Mouse (Mus musculus): ENCODE measurements at regions not wholly inside any gene's neighbourhood (a gene's known extent, or its start where the extent isn't known, plus 50 kb on each side); places are given as distances from the start of the nearest gene placed in this dataset.

DNA sequence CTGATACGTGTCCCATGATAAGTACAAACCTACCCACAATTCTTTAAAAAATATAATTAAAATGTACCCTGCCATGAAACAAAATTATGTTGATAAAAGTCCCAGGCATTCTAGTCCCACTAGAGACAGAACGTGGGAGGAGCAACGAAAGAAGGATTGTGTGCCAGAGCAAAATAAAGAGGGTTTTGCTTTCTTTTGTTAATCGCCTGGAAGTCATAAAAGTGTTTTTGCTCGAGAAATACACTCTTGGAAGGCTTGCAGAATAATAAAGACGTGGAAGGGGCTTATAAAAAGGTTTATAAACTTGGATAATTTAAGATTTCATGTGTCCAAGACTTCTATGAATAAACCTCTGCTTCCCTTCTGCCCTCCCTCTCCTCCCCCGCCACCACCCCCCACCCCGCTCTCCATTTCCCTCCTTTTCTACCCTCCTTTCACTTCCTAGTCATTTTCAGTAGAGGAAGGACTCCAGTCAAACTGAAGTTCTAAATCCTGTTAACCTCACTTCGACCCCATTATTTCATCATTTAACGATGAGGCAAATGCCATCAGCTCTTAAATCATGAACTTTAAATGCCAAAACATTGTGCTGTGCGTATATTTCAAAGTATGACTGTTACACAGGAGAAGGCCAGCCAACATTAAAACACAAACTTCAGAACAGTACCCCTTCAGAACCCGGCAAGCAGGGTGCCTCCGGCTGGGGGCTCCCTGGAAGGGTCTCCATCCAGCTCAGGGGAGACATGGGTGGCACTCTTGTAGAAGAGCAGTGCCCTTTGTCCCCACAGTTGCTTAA lies 54.8 kb upstream of the Cep85l start:
- ATAC-seq: no peak

DNA sequence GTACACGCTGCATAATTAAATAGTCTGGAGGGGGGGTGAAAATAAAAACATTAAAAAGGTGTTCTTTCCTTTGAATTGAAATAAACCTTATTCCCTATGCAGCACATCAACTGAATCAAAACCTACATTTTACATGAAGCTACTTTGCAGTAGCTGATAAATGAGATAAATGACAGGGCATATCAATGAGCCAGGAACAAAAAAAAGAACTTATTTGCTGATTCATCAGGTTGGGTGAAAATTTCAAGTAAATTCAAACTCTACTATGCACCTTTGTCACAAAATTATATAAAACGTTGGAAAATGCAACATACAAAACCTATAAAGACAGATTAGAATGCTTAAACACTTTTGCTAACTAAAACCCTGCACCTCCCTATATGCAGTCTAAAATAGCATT lies 53.0 kb upstream of the Cep85l start:
- ATAC-seq: no peak

DNA sequence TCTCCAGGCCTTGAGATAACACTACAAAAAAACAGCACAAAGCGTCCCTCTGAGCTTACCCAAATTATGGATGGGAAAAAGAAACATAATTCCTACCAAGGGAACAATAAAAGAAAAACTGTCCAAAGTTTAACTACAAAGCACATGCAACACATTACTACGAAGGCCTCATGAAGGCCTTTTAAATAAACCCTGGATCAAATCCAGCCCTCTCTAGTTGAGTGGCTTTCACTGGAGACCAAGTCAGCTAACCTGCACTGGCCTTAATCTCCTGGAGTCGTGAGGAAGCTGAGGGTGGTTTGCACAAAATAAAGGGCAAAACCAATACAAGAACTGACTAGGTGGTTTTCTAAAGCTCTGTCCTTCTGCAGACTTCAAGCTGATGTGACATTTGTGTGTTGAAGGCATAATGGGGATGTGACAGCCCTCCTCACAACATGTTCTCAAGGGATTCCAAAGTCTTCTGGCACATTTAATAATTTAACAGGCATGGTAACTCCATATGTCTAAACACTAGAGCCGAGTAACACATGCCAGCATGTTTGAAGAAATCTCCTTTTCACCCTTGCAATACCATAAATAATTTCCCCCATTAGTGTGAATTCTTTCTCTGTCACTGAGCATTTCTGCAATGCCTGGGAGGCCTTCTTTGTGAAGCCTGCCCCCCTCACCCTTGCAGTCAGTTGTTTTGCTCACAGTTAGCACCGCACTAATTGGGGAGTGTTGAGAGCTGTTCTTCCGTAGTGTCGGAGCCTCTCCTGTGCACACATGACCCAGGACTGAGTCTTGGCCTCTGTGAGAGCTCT lies 50.0 kb upstream of the Cep85l start:
- no peak for ATAC-seq

Measured in CD4-positive, CD25-positive, alpha-beta regulatory T cell, adult 4 months (primary cell).